Mouse (Mus musculus) ES-E14 (cell line): ENCODE results near the gene Dock4.

ENCODE experiments used
- MAFK ChIP-seq: IDR thresholded peaks from 2 replicates; pipeline ENCODE4 v1.6.1; 2014; ENCODE audit warnings: mild to moderate bottlenecking, low read depth, low read length, inconsistent platforms; ENCODE audit not compliant: insufficient read depth
- ZC3H11A ChIP-seq: IDR thresholded peaks from 2 replicates; pipeline ENCODE4 v1.6.1; 2012; ENCODE audit warnings: low read depth, mild to moderate bottlenecking, inconsistent platforms, low read length, borderline replicate concordance

DNA sequence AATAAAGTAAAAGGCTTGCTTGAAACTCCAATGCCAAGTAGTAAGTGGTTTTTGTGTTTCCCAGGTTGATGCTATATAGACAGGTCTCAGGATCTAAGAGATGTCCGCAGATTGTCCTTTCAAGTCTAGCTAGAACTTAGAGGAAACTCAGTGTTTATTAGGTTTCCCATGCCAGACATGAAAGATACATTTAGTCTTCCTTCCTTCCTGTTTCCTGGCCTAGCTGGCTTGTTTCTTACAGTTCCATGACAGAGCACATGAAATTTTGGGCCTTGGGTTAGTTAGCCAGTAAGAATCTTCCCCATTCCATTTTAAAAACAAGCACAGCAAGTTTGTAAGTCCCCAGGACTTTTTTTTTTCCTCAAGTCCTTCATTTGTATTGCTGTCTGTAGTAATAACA is 39.5 kb downstream of the Dock4 start:
- TF ChIP-seq ZC3H11A, result no peak
- no peak for TF ChIP-seq MAFK
